Mouse (Mus musculus) bone marrow macrophage, adult 2 months (primary cell): ENCODE data around the gene E330017A01Rik. TPM values are rescaled to one million over a fixed set of nuclear protein-coding genes. Genes with fewer than 3 reads are reported as not detected.
"Not testable (repeated sequence)": the region's sequence is repeated elsewhere in the genome, so short reads cannot be mapped to it uniquely, and the experiment has no call there.

Experiments
- H3K27ac ChIP-seq: 2 replicates; pipeline ENCODE4 v1.5.1; 2012; ENCODE audit warnings: low read depth, low read length; ENCODE audit not compliant: insufficient read depth
- H3K4me1 ChIP-seq: 2 replicates; pipeline ENCODE4 v1.6.1; 2012; ENCODE audit warnings: low read length; ENCODE audit not compliant: control insufficient read depth, insufficient read depth
- H3K4me3 ChIP-seq: 2 replicates; pipeline ENCODE4 v1.5.1; 2012; ENCODE audit warnings: mild to moderate bottlenecking, low read length, moderate library complexity; ENCODE audit not compliant: insufficient read depth
- CTCF ChIP-seq: IDR thresholded peaks from 2 replicates; pipeline ENCODE4 v1.5.1; 2012; ENCODE audit warnings: low read depth, mild to moderate bottlenecking, low read length, moderate library complexity
- POLR2A ChIP-seq: IDR thresholded peaks from 2 replicates; pipeline ENCODE4 v1.6.1; 2012; ENCODE audit warnings: mild to moderate bottlenecking, low read depth, low read length, borderline replicate concordance
- polyA plus RNA-seq: library from polyadenylated mRNA; stranded (reverse); fragments of >200 nt; gene quantifications from 2 replicates; pipeline ENCODE4 v1.2.4, GENCODE M21; 2012; ENCODE audit not compliant: missing spikeins, insufficient read depth, insufficient read length

Gene E330017A01Rik
- polyA plus RNA-seq, 1 experiment: not detected

DNA sequence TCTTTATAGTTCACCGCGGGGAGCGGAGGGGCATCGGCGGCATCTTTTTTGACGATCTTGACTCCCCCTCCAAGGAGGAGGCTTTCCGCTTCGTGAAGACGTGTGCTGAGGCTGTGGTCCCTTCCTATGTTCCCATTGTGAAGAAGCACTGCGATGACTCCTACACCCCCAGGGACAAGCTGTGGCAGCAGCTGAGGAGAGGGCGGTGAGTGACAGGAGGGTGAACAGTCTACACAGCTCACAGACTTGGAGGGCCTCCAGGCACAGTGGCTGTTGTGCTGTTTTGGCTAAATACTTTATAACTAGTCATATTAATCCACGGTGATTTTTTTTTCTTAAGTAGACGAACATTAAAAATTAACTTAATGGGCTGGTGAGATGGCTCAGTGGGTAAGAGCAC is 36.7 kb upstream of the E330017A01Rik start:
- TF ChIP-seq CTCF (no peak), POLR2A (no peak)
- Histone ChIP-seq H3K4me1 (no peaks in the 10 kb centered on the region), H3K4me3 (no peak overlapping the region), H3K27ac (no peak overlapping the region)

DNA sequence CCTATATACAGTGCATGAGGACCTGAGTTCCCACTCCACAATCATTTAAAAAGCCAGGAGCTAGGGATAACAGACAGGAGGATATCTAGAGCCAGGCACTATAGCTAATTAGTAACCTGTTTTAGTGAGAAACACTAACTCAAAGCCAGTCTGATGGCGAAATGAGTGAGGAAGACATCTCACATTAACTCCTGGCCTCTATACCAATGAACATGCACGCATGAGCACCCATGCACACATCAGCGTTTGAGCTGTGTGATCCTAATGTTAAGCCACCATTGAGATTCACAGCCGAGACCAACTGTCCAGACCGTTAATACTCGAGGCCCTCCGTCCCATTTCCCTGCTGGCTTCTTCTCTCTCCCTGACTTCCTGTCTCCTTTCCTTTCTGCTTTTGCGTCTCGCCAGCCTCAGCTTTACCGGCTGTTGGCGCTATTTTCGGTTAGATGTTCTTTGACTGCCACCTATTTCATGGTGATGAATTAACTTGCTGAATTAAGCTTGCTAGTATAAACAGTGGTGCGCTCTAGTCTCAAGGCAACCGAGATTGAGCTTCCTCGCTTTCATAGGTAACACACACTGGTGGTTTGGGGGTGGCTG is 35.4 kb upstream of the E330017A01Rik start:
- Histone ChIP-seq H3K4me1 (peaks cover 3% of the 10 kb centered on the region), H3K4me3 (no peak overlapping the region), H3K27ac (no peak overlapping the region)
- TF ChIP-seq POLR2A (no peak), CTCF (no peak)

GRCm38 (mm10) chr16:58672396-58672795 is 33.9 kb upstream of the E330017A01Rik start:
- Histone ChIP-seq H3K4me3 (no peak overlapping the region), H3K4me1 (peaks cover 3% of the 10 kb centered on the region), H3K27ac (no peak overlapping the region)
- TF ChIP-seq CTCF (no peak), POLR2A (no peak)

- H3K4me3 ChIP-seq: no peak overlapping the region
- peaks cover 3% of the 10 kb centered on the region for H3K4me1 ChIP-seq
- no peak overlapping the region for H3K27ac ChIP-seq
- TF ChIP-seq POLR2A (no peak), CTCF (no peak)
Measured at GRCm38 (mm10) chr16:58671212-58671985, 32.9 kb upstream of the E330017A01Rik start.

DNA sequence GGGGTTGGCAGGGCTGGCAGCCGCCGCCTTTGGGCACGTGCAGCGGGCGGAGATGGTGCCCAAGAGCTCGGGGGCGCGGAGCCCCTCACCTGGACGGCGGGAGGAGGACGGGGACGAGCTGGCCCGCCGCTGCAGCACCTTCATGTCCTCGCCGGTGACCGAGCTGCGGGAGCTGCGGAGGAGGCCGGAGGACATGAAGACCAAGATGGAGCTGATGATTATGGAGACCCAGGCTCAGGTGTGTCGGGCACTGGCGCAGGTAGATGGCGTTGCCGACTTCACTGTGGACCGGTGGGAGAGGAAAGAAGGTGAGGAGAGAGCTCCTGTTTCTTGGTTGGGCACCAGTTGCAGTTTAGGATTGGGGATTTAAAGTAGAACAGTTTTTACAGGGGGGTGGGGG is 32.1 kb upstream of the E330017A01Rik start:
- H3K27ac ChIP-seq: no peak overlapping the region
- peak overlapping the region; percentile 83 for H3K4me3 ChIP-seq
- peaks cover 3% of the 10 kb centered on the region for H3K4me1 ChIP-seq
- TF ChIP-seq POLR2A: no peak
- TF ChIP-seq CTCF: no peak

DNA sequence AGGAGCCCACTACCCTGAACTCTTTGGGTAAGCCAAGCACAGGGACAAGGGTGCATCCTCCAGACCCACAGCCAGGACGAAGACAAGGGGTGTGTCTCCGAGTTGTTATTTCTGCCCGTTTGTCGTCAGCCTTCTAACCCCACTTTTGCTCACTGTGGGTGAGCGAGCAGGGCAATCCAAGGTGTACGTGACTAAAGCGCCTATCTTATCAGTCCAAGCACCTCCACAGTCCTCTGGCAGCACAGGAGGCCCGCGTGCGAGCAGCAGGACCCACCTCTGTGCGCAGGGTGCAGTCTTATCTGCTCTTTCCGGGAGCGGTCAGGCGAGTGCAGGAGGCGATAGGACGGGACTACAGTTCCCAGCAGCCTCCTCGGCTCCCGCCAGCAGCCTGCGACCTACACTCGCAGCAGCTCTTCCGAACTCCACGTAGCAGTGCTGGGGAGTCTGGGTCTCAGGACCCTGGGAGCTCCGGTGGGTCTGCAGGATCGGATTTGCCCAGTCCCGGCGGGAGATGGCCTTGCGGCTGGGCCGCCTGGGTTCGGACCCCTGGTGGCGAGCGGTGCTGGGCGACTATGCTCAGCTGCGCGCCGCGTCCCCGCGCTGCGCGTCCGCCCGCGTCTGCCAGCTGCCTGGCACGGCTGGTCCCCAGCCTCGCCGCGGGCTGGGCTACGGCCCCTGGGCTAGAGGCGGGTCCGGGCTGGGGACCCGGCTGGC is 31.5 kb upstream of the E330017A01Rik start, which contains the start of gene Cpox:
Gene Cpox, plus strand, starts transcription at position 376 of the 714 bp plus-strand sequence.
- no peak within 1 kb of the TSS for H3K27ac ChIP-seq
- H3K4me3 ChIP-seq: peak within 1 kb of the TSS; percentile 83
- H3K4me1 ChIP-seq: peaks cover 3% of the 10 kb centered on the region
- no peak for TF ChIP-seq CTCF
- no peak for TF ChIP-seq POLR2A

DNA sequence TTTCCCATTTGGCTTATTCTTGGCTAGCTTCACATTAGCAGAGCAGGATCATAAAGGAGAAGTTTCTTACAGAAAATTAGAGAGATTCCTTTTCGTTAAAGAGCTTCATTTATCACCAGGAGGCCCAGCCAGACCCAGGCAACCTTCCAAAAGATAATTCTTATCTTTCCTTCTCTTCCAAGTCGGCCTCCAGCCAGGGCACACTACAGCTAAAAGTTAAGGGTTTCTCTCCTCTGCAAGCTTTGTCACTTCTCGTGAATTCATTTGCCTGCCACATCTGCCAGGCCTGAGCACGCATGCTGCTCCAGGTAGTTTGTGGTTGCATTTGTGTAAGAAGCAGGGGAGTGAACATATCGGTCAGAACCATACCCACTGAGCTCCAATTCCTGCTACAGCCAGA is 30.7 kb upstream of the E330017A01Rik start:
- no peak for TF ChIP-seq CTCF
- TF ChIP-seq POLR2A: no peak
- Histone ChIP-seq H3K27ac (no peak overlapping the region), H3K4me1 (peaks cover 3% of the 10 kb centered on the region), H3K4me3 (no peak overlapping the region)

- TF ChIP-seq POLR2A (no peak), CTCF (no peak)
- Histone ChIP-seq H3K4me3 (no peak overlapping the region), H3K4me1 (peaks cover 3% of the 10 kb centered on the region), H3K27ac (no peak overlapping the region)
Measured at GRCm38 (mm10) chr16:58668586-58668985, 30.0 kb upstream of the E330017A01Rik start.

DNA sequence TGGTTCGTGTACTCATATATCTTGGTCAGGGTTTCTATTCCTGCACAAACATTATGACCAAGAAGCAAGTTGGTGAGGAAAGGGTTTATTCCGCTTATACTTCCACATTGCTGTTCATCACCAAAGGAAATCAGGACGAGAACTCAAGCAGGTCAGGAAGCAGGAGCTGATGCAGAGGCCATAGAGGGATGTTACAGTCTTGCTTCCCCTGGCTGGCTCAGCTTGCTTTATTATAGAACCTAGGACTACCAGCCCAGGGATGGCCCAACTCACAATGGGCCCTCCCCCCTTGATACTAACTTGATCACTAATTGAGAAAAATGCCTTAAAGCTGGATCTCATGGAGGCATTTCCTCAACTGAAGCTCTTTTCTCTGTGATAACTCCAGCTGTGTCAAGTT is 28.1 kb upstream of the E330017A01Rik start:
- H3K4me1 ChIP-seq, H3K27ac ChIP-seq, H3K4me3 ChIP-seq: not testable (repeated sequence)

DNA sequence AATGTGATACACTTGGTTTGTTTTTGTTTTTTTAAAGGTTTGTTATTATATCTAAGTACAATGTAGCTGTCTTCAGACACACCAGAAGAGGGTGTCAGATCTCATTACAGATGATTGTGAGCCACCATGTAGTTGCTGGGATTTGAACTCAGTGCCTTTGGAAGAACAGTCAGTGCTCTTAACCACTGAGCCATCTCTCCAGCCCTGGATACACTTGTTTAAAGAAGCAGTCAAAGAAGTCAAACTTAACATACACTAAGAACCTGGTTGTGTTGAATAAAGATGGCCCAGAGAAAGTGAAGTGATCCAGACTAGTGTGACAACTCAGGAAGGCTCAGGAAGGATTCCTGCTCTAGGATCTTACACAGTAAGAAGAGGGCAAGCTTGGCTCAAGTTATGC is 26.6 kb upstream of the E330017A01Rik start:
- not testable (repeated sequence) for H3K4me1 ChIP-seq, H3K4me3 ChIP-seq, H3K27ac ChIP-seq
